Mouse (Mus musculus) limb, embryonic 11.5 days (tissue): ENCODE data around the gene P2rx4. TPM values are rescaled to one million over a fixed set of nuclear protein-coding genes. Genes with fewer than 3 reads are reported as not detected.

ENCODE experiments used
- ATAC-seq: fragments of 200-750 bp; cut with Nextera tagmentation; 2 replicates; pipeline ENCODE4 v1.8.0; 2017; ENCODE audit warnings: low read depth; ENCODE audit not compliant: insufficient number of reproducible peaks, low FRiP score, low TSS enrichment
- DNase-seq: peaks from one replicate; pipeline ENCODE4 v3.0.0-alpha.2; 2015; ENCODE audit warnings: low spot score
- H3K27ac ChIP-seq: fragments of 300-500 bp; sonication (generic); replicated peaks from 2 replicates; pipeline ENCODE4 v1.5.1; 2014; ENCODE audit warnings: low read depth, mild to moderate bottlenecking, low read length
- H3K27me3 ChIP-seq: fragments of 300-500 bp; sonication (generic); 2 replicates; pipeline ENCODE4 v1.6.1; 2014; ENCODE audit warnings: mild to moderate bottlenecking, low read length, mixed read lengths; ENCODE audit not compliant: control insufficient read depth, insufficient read depth
- H3K36me3 ChIP-seq: fragments of 300-500 bp; sonication (generic); 2 replicates; pipeline ENCODE4 v1.6.1; 2014; ENCODE audit warnings: mild to moderate bottlenecking, low read length, moderate library complexity, mixed read lengths; ENCODE audit not compliant: control insufficient read depth, insufficient read depth
- H3K4me1 ChIP-seq: fragments of 300-500 bp; sonication (generic); 2 replicates; pipeline ENCODE4 v1.6.1; 2014; ENCODE audit warnings: low read length, mixed read lengths; ENCODE audit not compliant: control insufficient read depth, insufficient read depth
- H3K4me2 ChIP-seq: fragments of 300-500 bp; sonication (generic); 2 replicates; pipeline ENCODE4 v1.6.1; 2014; ENCODE audit warnings: low read depth, mild to moderate bottlenecking, moderate library complexity; ENCODE audit not compliant: severe bottlenecking
- H3K4me3 ChIP-seq: fragments of 300-500 bp; sonication (generic); 2 replicates; pipeline ENCODE4 v1.5.1; 2014; ENCODE audit warnings: low read depth, low read length
- H3K9ac ChIP-seq: fragments of 300-500 bp; sonication (generic); 2 replicates; pipeline ENCODE4 v1.6.1; 2014; ENCODE audit warnings: mild to moderate bottlenecking, low read length
- H3K9me3 ChIP-seq: fragments of 300-500 bp; sonication (generic); 2 replicates; pipeline ENCODE4 v1.6.1; 2016; ENCODE audit warnings: low read length; ENCODE audit not compliant: control insufficient read depth
- WGBS: fragments of 180-500 bp; shearing (Covaris S2); extraction: QIAGEN DNeasy Blood & Tissue Kit; methylation state at CpG from one replicate; pipeline ENCODE4 v1.1.7; 2014; 5-methylcytosine and 5-hydroxymethylcytosine counted together
- polyA plus RNA-seq: library from polyadenylated mRNA; unstranded; fragments of >200 nt; fragmentation: Nextera tagmentation; extraction: Ambion mirVana; gene quantifications from 2 replicates; pipeline ENCODE4 v1.2.1, GENCODE M21; 2014

P2rx4 gene
- polyA plus RNA-seq, 1 experiment from 2014 or later: 4.9 TPM

- H3K27me3 ChIP-seq: no peaks in the 10 kb centered on the region
- H3K4me1 ChIP-seq: peaks cover 4% of the 10 kb centered on the region
- H3K9me3 ChIP-seq: peaks cover 3% of the 10 kb centered on the region; the same call in 1 of the 2 replicates
- 81% methylated on average over 7 of the region's 7 CpGs for WGBS
- DNase-seq (no peak), ATAC-seq (no peak)
- H3K4me3 ChIP-seq: no peak overlapping the region
- 0 out of 2 replicates have a peak overlapping the region, but pooled peaks have one; percentile 47 for H3K27ac ChIP-seq
- peaks cover 4% of the 10 kb centered on the region; the same call in 1 of the 2 replicates for H3K36me3 ChIP-seq
- H3K9ac ChIP-seq: no peak overlapping the region
- no peak overlapping the region for H3K4me2 ChIP-seq
Measured at GRCm38 (mm10) chr5:122770304-122770703, 63.0 kb downstream of the P2rx4 start.

GRCm38 (mm10) chr5:122770806-122771261, 63.5 kb downstream of the P2rx4 start:
- Histone ChIP-seq H3K4me3 (no peak overlapping the region), H3K9ac (no peak overlapping the region), H3K36me3 (peaks cover 4% of the 10 kb centered on the region; the same call in 1 of the 2 replicates), H3K27ac (no peak overlapping the region), H3K9me3 (peaks cover 3% of the 10 kb centered on the region; the same call in 1 of the 2 replicates), H3K27me3 (no peaks in the 10 kb centered on the region), H3K4me1 (peaks cover 4% of the 10 kb centered on the region), H3K4me2 (no peak overlapping the region)
- 59% methylated on average over 10 of the region's 10 CpGs for WGBS
- DNase-seq: no peak
- ATAC-seq: no peak

- WGBS: 84% methylated on average over 9 of the region's 9 CpGs
- no peak for ATAC-seq
- H3K36me3 ChIP-seq: peaks cover 4% of the 10 kb centered on the region; the same call in 1 of the 2 replicates
Measured at GRCm38 (mm10) chr5:122771428-122771827, 64.1 kb downstream of the P2rx4 start.

DNA sequence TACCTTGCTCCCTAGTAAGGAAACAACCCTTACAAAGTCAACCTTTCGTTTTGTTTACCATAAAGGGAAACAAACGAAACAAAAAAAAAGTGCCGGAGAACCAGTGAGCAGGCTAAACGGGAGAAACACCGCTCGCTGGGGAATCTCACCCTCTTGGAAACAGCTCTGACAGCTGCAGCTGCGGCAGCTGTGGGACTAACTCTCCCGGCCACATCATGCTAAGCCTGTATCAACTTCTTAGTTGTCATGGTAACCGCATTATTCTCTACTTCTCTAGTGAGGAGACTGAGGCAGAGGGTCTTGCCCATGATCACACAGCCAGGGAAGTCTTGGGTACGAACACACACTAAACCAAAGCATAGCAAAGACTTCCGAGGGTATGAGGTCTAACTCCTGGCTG, 66.4 kb downstream of the P2rx4 start:
- peaks cover 6% of the 10 kb centered on the region; the same call in 1 of the 2 replicates for H3K9me3 ChIP-seq
- H3K4me3 ChIP-seq: no peak overlapping the region
- peaks cover 4% of the 10 kb centered on the region; the same call in 1 of the 2 replicates for H3K36me3 ChIP-seq
- H3K27me3 ChIP-seq: no peaks in the 10 kb centered on the region
- no peak overlapping the region for H3K4me2 ChIP-seq
- WGBS: 91% methylated on average over 11 of the region's 11 CpGs
- no peak overlapping the region for H3K27ac ChIP-seq
- H3K4me1 ChIP-seq: peaks cover 11% of the 10 kb centered on the region
- ATAC-seq: no peak
- no peak for DNase-seq
- no peak overlapping the region for H3K9ac ChIP-seq

More at GRCm38 (mm10) chr5:122771428-122771827, 64.1 kb downstream of the P2rx4 start:
- Histone ChIP-seq H3K27me3 (no peaks in the 10 kb centered on the region), H3K4me3 (no peak overlapping the region), H3K4me1 (peaks cover 4% of the 10 kb centered on the region), H3K4me2 (no peak overlapping the region), H3K9ac (no peak overlapping the region), H3K27ac (no peak overlapping the region), H3K9me3 (peaks cover 5% of the 10 kb centered on the region; the same call in 1 of the 2 replicates)
- DNase-seq: no peak

DNA sequence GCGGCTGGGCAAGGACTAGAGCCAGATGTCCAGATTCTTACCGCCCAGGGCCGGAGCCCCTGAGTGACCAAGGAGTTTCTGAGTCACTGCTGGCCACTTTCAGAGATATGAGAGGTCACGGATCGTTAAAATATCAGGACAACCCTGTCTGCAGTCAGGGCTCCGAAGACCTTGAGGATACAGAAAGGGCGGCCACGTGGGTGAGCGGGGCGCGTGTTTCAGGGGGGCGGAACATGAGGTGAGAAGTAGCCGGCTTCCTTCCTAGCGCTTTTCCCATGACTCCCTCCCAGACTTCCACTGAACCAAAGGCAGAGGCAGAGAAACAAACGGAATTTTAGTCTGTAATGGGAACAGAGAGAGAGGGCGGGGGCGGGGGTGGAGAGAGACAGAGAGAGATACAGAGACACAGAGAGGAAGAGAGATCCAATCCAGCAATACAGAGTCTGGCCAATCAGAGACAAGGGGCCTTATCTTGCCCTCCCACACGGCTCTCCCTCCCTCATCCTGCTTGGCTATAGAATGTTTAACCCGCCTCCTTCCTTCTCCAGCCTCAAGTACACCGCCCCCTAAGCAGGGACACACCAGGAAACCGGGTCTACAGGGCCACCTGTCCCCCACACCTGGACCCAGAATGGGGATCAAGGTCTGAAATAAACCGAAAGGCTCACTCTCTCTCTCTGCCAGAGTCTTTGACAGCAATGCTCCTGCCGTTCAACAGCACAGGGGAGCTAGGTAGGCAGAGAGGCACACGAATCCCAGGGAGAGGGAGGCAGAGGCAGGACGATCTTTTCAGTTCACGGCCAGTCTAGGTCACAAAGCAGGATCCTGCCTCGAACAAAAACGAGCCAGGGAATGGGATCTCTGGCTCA, 67.6 kb downstream of the P2rx4 start:
- Histone ChIP-seq H3K36me3 (peaks cover 4% of the 10 kb centered on the region; the same call in 1 of the 2 replicates), H3K27ac (no peak overlapping the region), H3K27me3 (no peaks in the 10 kb centered on the region), H3K4me2 (no peak overlapping the region), H3K4me1 (peaks cover 11% of the 10 kb centered on the region), H3K4me3 (no peak overlapping the region), H3K9me3 (0 out of 2 replicates have a peak, but pooled peaks cover 6% of the 10 kb centered on the region), H3K9ac (no peak overlapping the region)
- no peak for ATAC-seq
- 79% methylated on average over 28 of the region's 28 CpGs for WGBS
- DNase-seq: no peak

- 79% methylated on average over 12 of the region's 14 CpGs for WGBS
- no peak overlapping the region for H3K4me3 ChIP-seq
- H3K9ac ChIP-seq: no peak overlapping the region
- DNase-seq (no peak), ATAC-seq (no peak)
- no peak overlapping the region for H3K4me2 ChIP-seq
- peaks cover 9% of the 10 kb centered on the region for H3K4me1 ChIP-seq
- 0 out of 2 replicates have a peak, but pooled peaks cover 6% of the 10 kb centered on the region for H3K9me3 ChIP-seq
- no peaks in the 10 kb centered on the region for H3K27me3 ChIP-seq
- peaks cover 4% of the 10 kb centered on the region; the same call in 1 of the 2 replicates for H3K36me3 ChIP-seq
- H3K27ac ChIP-seq: no peak overlapping the region
Measured at GRCm38 (mm10) chr5:122775646-122776286, 68.4 kb downstream of the P2rx4 start.

GRCm38 (mm10) chr5:122777322-122777721, 70.0 kb downstream of the P2rx4 start:
- ATAC-seq: no peak
- H3K9ac ChIP-seq: no peak overlapping the region
- peaks cover 7% of the 10 kb centered on the region; the same call in 1 of the 2 replicates for H3K4me1 ChIP-seq
- 0 out of 2 replicates have a peak, but pooled peaks cover 6% of the 10 kb centered on the region for H3K9me3 ChIP-seq
- H3K27me3 ChIP-seq: no peaks in the 10 kb centered on the region
- no peak overlapping the region for H3K4me3 ChIP-seq
- no peak overlapping the region for H3K4me2 ChIP-seq
- 57% methylated on average over 2 of the region's 2 CpGs for WGBS
- DNase-seq: no peak
- H3K36me3 ChIP-seq: peaks cover 4% of the 10 kb centered on the region; the same call in 1 of the 2 replicates
- no peak overlapping the region for H3K27ac ChIP-seq
